Mouse (Mus musculus): ENCODE data around the gene Guk1. TPM values are rescaled to one million over a fixed set of nuclear protein-coding genes. Genes with fewer than 3 reads are reported as not detected.

Gene Guk1
- polyA plus RNA-seq, 1 experiment = 79.8 TPM

GRCm38 (mm10) chr11:59182864-59183331, 9.1 kb downstream of the Guk1 start, which contains the start of gene Gjc2:
Gjc2 (minus strand) TSS chr11:59183213.
- H3K27ac ChIP-seq (ENCODE audit: control insufficient read depth, insufficient read depth, low read length) = no peak within 1 kb of the TSS
- WGBS = 85% methylated on average over 3 of the region's 3 CpGs
- no peak within 1 kb of the TSS for H3K4me3 ChIP-seq (ENCODE audit: control insufficient read depth, insufficient read depth, low read length)
- no peaks in the 10 kb centered on the region for H3K36me3 ChIP-seq (ENCODE audit: control insufficient read depth, insufficient read depth, low read length)
- TF ChIP-seq CTCF (IDR thresholded peaks at IDR 0.05; ENCODE audit: borderline replicate concordance, control insufficient read depth, extremely low read depth, insufficient read depth, low read length, poor library complexity) (no peak), POLR2A (IDR thresholded peaks at IDR 0.05; ENCODE audit: control insufficient read depth, extremely low read depth, insufficient read depth, low read length, poor library complexity) (no peak)
- H3K27me3 ChIP-seq (ENCODE audit: control insufficient read depth, insufficient read depth, low read length) = no peaks in the 10 kb centered on the region
- H3K4me1 ChIP-seq (replicated peaks; ENCODE audit: control insufficient read depth, insufficient read depth, low read length) = no peaks in the 10 kb centered on the region
- DNase-seq = no peak

GRCm38 (mm10) chr11:59176921-59177320, 15.1 kb downstream of the Guk1 start:
- TF ChIP-seq CTCF (IDR thresholded peaks at IDR 0.05; ENCODE audit: borderline replicate concordance, control insufficient read depth, extremely low read depth, insufficient read depth, low read length, poor library complexity) (no peak), POLR2A (IDR thresholded peaks at IDR 0.05; ENCODE audit: control insufficient read depth, extremely low read depth, insufficient read depth, low read length, poor library complexity) (no peak)
- Histone ChIP-seq H3K4me1 (replicated peaks; ENCODE audit: control insufficient read depth, insufficient read depth, low read length) (no peaks in the 10 kb centered on the region), H3K27me3 (ENCODE audit: control insufficient read depth, insufficient read depth, low read length) (peaks cover 7% of the 10 kb centered on the region; the same call in 1 of the 2 replicates), H3K27ac (ENCODE audit: control insufficient read depth, insufficient read depth, low read length) (no peak overlapping the region), H3K4me3 (ENCODE audit: control insufficient read depth, insufficient read depth, low read length) (no peak overlapping the region), H3K36me3 (ENCODE audit: control insufficient read depth, insufficient read depth, low read length) (no peaks in the 10 kb centered on the region)
- WGBS = 23% methylated on average over 34 of the region's 34 CpGs
- DNase-seq = no peak

GRCm38 (mm10) chr11:59176475-59176874, 15.5 kb downstream of the Guk1 start:
- TF ChIP-seq CTCF (IDR thresholded peaks at IDR 0.05; ENCODE audit: borderline replicate concordance, control insufficient read depth, extremely low read depth, insufficient read depth, low read length, poor library complexity) (no peak), POLR2A (IDR thresholded peaks at IDR 0.05; ENCODE audit: control insufficient read depth, extremely low read depth, insufficient read depth, low read length, poor library complexity) (no peak)
- 3% methylated on average over 47 of the region's 48 CpGs for WGBS
- Histone ChIP-seq H3K27me3 (ENCODE audit: control insufficient read depth, insufficient read depth, low read length) (peaks cover 7% of the 10 kb centered on the region; the same call in 1 of the 2 replicates), H3K4me3 (ENCODE audit: control insufficient read depth, insufficient read depth, low read length) (no peak overlapping the region), H3K4me1 (replicated peaks; ENCODE audit: control insufficient read depth, insufficient read depth, low read length) (no peaks in the 10 kb centered on the region), H3K27ac (ENCODE audit: control insufficient read depth, insufficient read depth, low read length) (no peak overlapping the region), H3K36me3 (ENCODE audit: control insufficient read depth, insufficient read depth, low read length) (no peaks in the 10 kb centered on the region)
- DNase-seq = no peak

- H3K4me1 ChIP-seq (replicated peaks; ENCODE audit: control insufficient read depth, insufficient read depth, low read length) = no peaks in the 10 kb centered on the region
- no peak for DNase-seq
- no peak overlapping the region for H3K27ac ChIP-seq (ENCODE audit: control insufficient read depth, insufficient read depth, low read length)
- 65% methylated on average over 6 of the region's 6 CpGs for WGBS
- TF ChIP-seq POLR2A (IDR thresholded peaks at IDR 0.05; ENCODE audit: control insufficient read depth, extremely low read depth, insufficient read depth, low read length, poor library complexity) = no peak
- no peak for TF ChIP-seq CTCF (IDR thresholded peaks at IDR 0.05; ENCODE audit: borderline replicate concordance, control insufficient read depth, extremely low read depth, insufficient read depth, low read length, poor library complexity)
- H3K4me3 ChIP-seq (ENCODE audit: control insufficient read depth, insufficient read depth, low read length) = no peak overlapping the region
- H3K27me3 ChIP-seq (ENCODE audit: control insufficient read depth, insufficient read depth, low read length) = peaks cover 7% of the 10 kb centered on the region; the same call in 1 of the 2 replicates
- H3K36me3 ChIP-seq (ENCODE audit: control insufficient read depth, insufficient read depth, low read length) = no peaks in the 10 kb centered on the region
Observed at GRCm38 (mm10) chr11:59174189-59174838, 17.7 kb downstream of the Guk1 start.

GRCm38 (mm10) chr11:59170549-59170948, 21.5 kb downstream of the Guk1 start:
- TF ChIP-seq POLR2A (IDR thresholded peaks at IDR 0.05; ENCODE audit: control insufficient read depth, extremely low read depth, insufficient read depth, low read length, poor library complexity) (no peak), CTCF (IDR thresholded peaks at IDR 0.05; ENCODE audit: borderline replicate concordance, control insufficient read depth, extremely low read depth, insufficient read depth, low read length, poor library complexity) (no peak)
- no peak for DNase-seq
- 86% methylated on average over 4 of the region's 4 CpGs for WGBS
- Histone ChIP-seq H3K36me3 (ENCODE audit: control insufficient read depth, insufficient read depth, low read length) (no peaks in the 10 kb centered on the region), H3K27ac (ENCODE audit: control insufficient read depth, insufficient read depth, low read length) (no peak overlapping the region), H3K27me3 (ENCODE audit: control insufficient read depth, insufficient read depth, low read length) (no peaks in the 10 kb centered on the region; the same call in 1 of the 2 replicates), H3K4me3 (ENCODE audit: control insufficient read depth, insufficient read depth, low read length) (no peak overlapping the region), H3K4me1 (replicated peaks; ENCODE audit: control insufficient read depth, insufficient read depth, low read length) (no peaks in the 10 kb centered on the region)

- no peak overlapping the region for H3K4me3 ChIP-seq (ENCODE audit: control insufficient read depth, insufficient read depth, low read length)
- H3K36me3 ChIP-seq (ENCODE audit: control insufficient read depth, insufficient read depth, low read length) = no peaks in the 10 kb centered on the region
- no peaks in the 10 kb centered on the region; the same call in 1 of the 2 replicates for H3K27me3 ChIP-seq (ENCODE audit: control insufficient read depth, insufficient read depth, low read length)
- TF ChIP-seq CTCF (IDR thresholded peaks at IDR 0.05; ENCODE audit: borderline replicate concordance, control insufficient read depth, extremely low read depth, insufficient read depth, low read length, poor library complexity) = no peak
- no peak for TF ChIP-seq POLR2A (IDR thresholded peaks at IDR 0.05; ENCODE audit: control insufficient read depth, extremely low read depth, insufficient read depth, low read length, poor library complexity)
- no peak overlapping the region for H3K27ac ChIP-seq (ENCODE audit: control insufficient read depth, insufficient read depth, low read length)
- no peaks in the 10 kb centered on the region for H3K4me1 ChIP-seq (replicated peaks; ENCODE audit: control insufficient read depth, insufficient read depth, low read length)
- DNase-seq = no peak
- 92% methylated on average over 3 of the region's 3 CpGs for WGBS
Observed at GRCm38 (mm10) chr11:59169807-59170206, 22.2 kb downstream of the Guk1 start.
